Comparison of ENCODE assay signal across 21 mouse cellular contexts in the genomic region with DNA sequence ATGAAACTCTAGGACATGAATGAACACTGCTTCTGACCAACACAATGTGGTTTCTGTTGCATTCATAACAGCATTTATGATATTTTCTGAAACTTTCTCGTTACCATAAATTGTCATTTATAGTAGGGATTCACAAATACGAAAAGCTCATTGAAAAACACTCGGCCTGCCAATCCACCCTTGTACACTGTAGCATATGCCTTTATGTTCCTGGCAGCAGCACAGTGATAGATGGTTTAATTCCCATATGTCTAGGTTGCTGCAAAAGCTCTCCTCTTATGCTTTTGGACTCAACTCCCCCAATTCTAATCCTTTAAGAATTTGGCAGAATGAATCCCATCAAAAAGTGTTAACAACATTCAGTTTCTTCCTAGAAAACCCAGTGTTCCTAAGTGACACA.
A peak's percentile ranks its signal among the peaks of the same experiment; 100 is the strongest.
DNase-seq lines count a peak whose midpoint lies in the region; ATAC-seq lines count a peak whose summit lies in the region.
"Had no signal": no experiment of that assay in that cellular context is flagged by ENCODE, and none has a peak within 500 bp of the region (broad histone marks: within the 10 kb centered on the region; RNA-seq: fewer than 3 reads in every experiment).

No protein-coding gene starts in this region.

- no peaks in the 10 kb centered on the region for H3K9me3 ChIP-seq in forebrain, embryonic 15.5 days
- no peaks in the 10 kb centered on the region for H3K9me3 ChIP-seq in forebrain, embryonic 12.5 days
- no peaks in the 10 kb centered on the region for H3K9me3 ChIP-seq in forebrain, embryonic 16.5 days (ENCODE audit: control insufficient read depth, low read length)
- H3K9me3 ChIP-seq: embryonic facial prominence, embryonic 12.5 days; heart, embryonic 10.5 days; hindbrain, embryonic 13.5 days had no signal

- no peak overlapping the region for H3K4me3 ChIP-seq in forebrain, embryonic 15.5 days
- no peak overlapping the region for H3K4me3 ChIP-seq in forebrain, embryonic 12.5 days (replicated peaks)
- H3K4me3 ChIP-seq in forebrain, embryonic 16.5 days (replicated peaks; ENCODE audit: low read length), result no peak overlapping the region
- H3K4me3 ChIP-seq: embryonic facial prominence, embryonic 12.5 days; heart, embryonic 10.5 days; hindbrain, embryonic 13.5 days had no signal

- H3K36me3 ChIP-seq in forebrain, embryonic 15.5 days, result no peaks in the 10 kb centered on the region
- H3K36me3 ChIP-seq in forebrain, embryonic 12.5 days (replicated peaks), result no peaks in the 10 kb centered on the region
- H3K36me3 ChIP-seq in forebrain, embryonic 16.5 days (ENCODE audit: control insufficient read depth, insufficient read depth), result no peaks in the 10 kb centered on the region
- H3K36me3 ChIP-seq: embryonic facial prominence, embryonic 12.5 days; heart, embryonic 10.5 days; hindbrain, embryonic 13.5 days had no signal

- H3K27me3 ChIP-seq in forebrain, embryonic 15.5 days, result no peaks in the 10 kb centered on the region
- H3K27me3 ChIP-seq in forebrain, embryonic 12.5 days, result no peaks in the 10 kb centered on the region
- no peaks in the 10 kb centered on the region for H3K27me3 ChIP-seq in forebrain, embryonic 16.5 days (replicated peaks; ENCODE audit: control insufficient read depth, insufficient read depth, low read length)
- H3K27me3 ChIP-seq: embryonic facial prominence, embryonic 12.5 days; hindbrain, embryonic 13.5 days had no signal

- no peak overlapping the region for H3K9ac ChIP-seq in forebrain, embryonic 15.5 days (replicated peaks)
- no peak overlapping the region for H3K9ac ChIP-seq in forebrain, embryonic 12.5 days
- no peak overlapping the region for H3K9ac ChIP-seq in forebrain, embryonic 16.5 days (replicated peaks; ENCODE audit: low read depth, low read length)
- H3K9ac ChIP-seq: embryonic facial prominence, embryonic 12.5 days; hindbrain, embryonic 13.5 days had no signal

- H3K27ac ChIP-seq in forebrain, embryonic 15.5 days (replicated peaks), result peak overlapping the region; percentile 56; the same call in 1 of the 2 replicates
- no peak overlapping the region for H3K27ac ChIP-seq in forebrain, embryonic 12.5 days
- H3K27ac ChIP-seq in forebrain, embryonic 16.5 days (ENCODE audit: low read length), result no peak overlapping the region; the same call in 1 of the 2 replicates
- H3K27ac ChIP-seq: embryonic facial prominence, embryonic 12.5 days; heart, embryonic 10.5 days; hindbrain, embryonic 13.5 days; hindbrain, postnatal 0 days had no signal

- no peak overlapping the region for H3K4me2 ChIP-seq in forebrain, embryonic 15.5 days (replicated peaks)
- H3K4me2 ChIP-seq in forebrain, embryonic 12.5 days, result no peak overlapping the region
- no peak overlapping the region for H3K4me2 ChIP-seq in forebrain, embryonic 16.5 days (ENCODE audit: low read length)
- H3K4me2 ChIP-seq: embryonic facial prominence, embryonic 12.5 days; hindbrain, embryonic 13.5 days had no signal

- peak; percentile 10 for DNase-seq in right cerebral cortex, adult 18-20 months
- DNase-seq in right cerebral cortex, adult 2 months (ENCODE audit: low spot score in 2 of 2), result no peak
- no peak for DNase-seq in thymus, adult 18-20 months
- no peak for DNase-seq in urinary bladder, adult 18-20 months (ENCODE audit: low spot score in 2 of 2)
- DNase-seq: adrenal gland, adult 2 months; adrenal gland, postnatal 25 days; cerebellum, adult 11 months; cerebellum, adult 8-10 months; cerebellum, postnatal 14 days; embryo, embryonic 11 days; gastrocnemius, postnatal 10 days; heart, adult 18-20 months; heart, postnatal 10 days; kidney, adult 11 months had no signal

- peak; percentile 83; the same call in 1 of the 2 replicates for ATAC-seq in forebrain, embryonic 15.5 days (replicated peaks)
- ATAC-seq in forebrain, embryonic 12.5 days (ENCODE audit: low FRiP score), result no peak
- peak; percentile 75 for ATAC-seq in forebrain, embryonic 16.5 days
- ATAC-seq: hindbrain, postnatal 0 days had no signal

- H3K4me1 ChIP-seq in forebrain, embryonic 15.5 days, result peaks cover 6% of the 10 kb centered on the region
- H3K4me1 ChIP-seq in forebrain, embryonic 12.5 days, result no peaks in the 10 kb centered on the region
- peaks cover 7% of the 10 kb centered on the region for H3K4me1 ChIP-seq in forebrain, embryonic 16.5 days (replicated peaks; ENCODE audit: control insufficient read depth, insufficient read depth, low read length)
- H3K4me1 ChIP-seq: embryonic facial prominence, embryonic 12.5 days; heart, embryonic 10.5 days had no signal

- 60% methylated on average over 3 of the region's 3 CpGs for WGBS in forebrain, embryonic 15.5 days
- WGBS in forebrain, embryonic 12.5 days, result 85% methylated on average over 3 of the region's 3 CpGs
- 74% methylated on average over 3 of the region's 3 CpGs for WGBS in forebrain, embryonic 16.5 days
